13 mouse cellular contexts compared by ENCODE assay signal in the genomic region with DNA sequence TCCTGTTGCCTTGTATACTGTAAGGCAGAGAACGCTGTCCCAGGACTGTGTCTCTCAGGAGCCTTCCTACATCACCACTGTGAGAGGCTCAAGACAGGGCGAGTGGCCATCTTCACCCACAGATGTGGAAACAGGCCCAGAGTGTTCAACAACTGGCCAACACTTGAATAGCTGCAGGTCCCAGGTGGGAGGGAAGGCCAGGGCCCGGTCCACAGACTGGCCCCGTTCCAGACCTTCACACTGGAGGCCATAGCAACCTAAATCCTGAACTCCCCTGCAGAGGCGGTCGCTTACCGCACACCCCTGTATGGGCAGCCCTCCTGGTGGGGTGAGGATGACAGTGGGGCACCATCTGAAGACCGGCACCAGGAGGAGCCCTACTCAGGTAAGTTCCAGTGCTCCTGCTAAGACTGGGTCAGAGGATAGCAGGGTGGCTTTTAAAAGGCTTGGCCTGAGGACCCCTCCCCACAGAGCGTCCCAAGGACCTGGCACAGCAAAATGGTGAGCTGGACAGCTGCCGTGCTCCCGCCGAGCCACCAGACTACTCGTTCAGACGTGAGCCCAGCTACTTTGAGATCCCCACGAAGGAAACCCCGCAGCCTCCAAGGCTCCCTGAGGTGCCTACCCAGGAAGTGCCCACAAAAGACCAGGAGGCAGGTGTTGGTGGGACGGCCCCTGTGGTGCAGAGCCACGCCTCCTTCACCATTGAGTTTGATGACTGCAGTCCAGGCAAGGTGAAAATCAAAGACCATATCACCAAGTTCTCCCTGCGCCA. TPM values are rescaled to one million over a fixed set of nuclear protein-coding genes. Genes with fewer than 3 reads are reported as not detected.
DNase-seq lines count a peak whose midpoint lies in the region.
"Had no signal": no experiment of that assay in that cellular context is flagged by ENCODE, and none has a peak within 500 bp of the region (broad histone marks: within the 10 kb centered on the region; RNA-seq: fewer than 3 reads in every experiment).

No protein-coding gene starts in this region.

- intact Hi-C loops in heart, postnatal 25 days (cut with DNase I), result no loop called here

- DNase-seq in cerebellum, adult 11-12 months, result peak; percentile 55
- no peak for DNase-seq in cerebellum, adult 8-10 months
- DNase-seq in heart, adult 11 months, result peak; percentile 88
- no peak for DNase-seq in heart, postnatal 25 days (ENCODE audit: low spot score)
- peak; percentile 6 for DNase-seq in right cerebral cortex, postnatal 14 days
- DNase-seq in right cerebral cortex, postnatal 4 days, result no peak
- DNase-seq in thymus, adult 18-20 months, result no peak
- DNase-seq in layer of hippocampus, adult 9-11 months, result no peak
- DNase-seq: adrenal gland, postnatal 14 days; heart, postnatal 10 days; liver, postnatal 0 days; lung, postnatal 36 days; thymus, postnatal 14 days had no signal

RNA-seq across cellular contexts. Expression of a gene that starts 14.8 kb away (rescaled TPM):
- 1 to 10 TPM; 7.7 to 9.8 TPM for total RNA-seq in heart, postnatal 25 days (2021)

RNA-seq across cellular contexts. Expression of a gene that starts 25.4 kb away (rescaled TPM):
- total RNA-seq in heart, postnatal 25 days (2021), result 1 to 10 TPM; 5.6 to 6.9 TPM

RNA-seq across cellular contexts. Expression of a gene that starts 56.4 kb away (rescaled TPM):
- 1 to 10 TPM; 6.4 to 6.7 TPM for total RNA-seq in heart, postnatal 25 days (2021)

Comparison
In these comparisons a context has a peak if more than half of its experiments do, and no peak if none do; other contexts are left out.
1. DNase-seq: peak in cerebellum, adult 11-12 months (single experiment), heart, adult 11 months (single experiment) and right cerebral cortex, postnatal 14 days (single experiment); none in cerebellum, adult 8-10 months (single experiment), heart, postnatal 25 days (single experiment), right cerebral cortex, postnatal 4 days (single experiment), thymus, adult 18-20 months (0 of 2) and layer of hippocampus, adult 9-11 months (single experiment).